Comparison of ENCODE assay signal across 8 mouse cellular contexts in genomic region chr1:180268249-180269031, GRCm38 (mm10). TPM values are rescaled to one million over a fixed set of nuclear protein-coding genes. Genes with fewer than 3 reads are reported as not detected.
DNase-seq lines count a peak whose midpoint lies in the region; ATAC-seq and TF ChIP-seq lines count a peak whose summit lies in the region.

No protein-coding gene starts in this region.

- ATAC-seq in Patski: peak; percentile 57
- ATAC-seq in hindbrain, embryonic 14.5 days (ENCODE audit: low FRiP score): peak; percentile 82

- no peak overlapping the region for H3K4me2 ChIP-seq in hindbrain, embryonic 14.5 days (replicated peaks)

- peak; percentile 99 for TF ChIP-seq CTCF in Patski (IDR thresholded peaks at IDR 0.05)

- in situ Hi-C loops in Patski (cut with MboI; ENCODE audit: low pct_unique_long_range_greater_than_20kb): loop anchor here (5.0 kb wide), 1 partner anchor 154 kb away; no protein-coding TSS in a partner anchor

- CTCF ChIA-PET in Patski (lab: Charles Lee): interaction anchor here (0.7 to 5.3 kb wide), 23 partner anchors 36 to 284 kb away, joined by 3 to 71 read pairs (median 5); no protein-coding TSS in a partner anchor

- H3K4me1 ChIP-seq in hindbrain, embryonic 14.5 days (replicated peaks; ENCODE audit: control insufficient read depth, insufficient read depth, low read length): no peaks in the 10 kb centered on the region

- DNase-seq in Patski (ENCODE audit: low read depth, low spot score): no peak
- DNase-seq in cerebellum, adult 9-11 months: peak; percentile 87
- peak; percentile 63 to 88 for DNase-seq in frontal cortex, postnatal 10 days (ENCODE audit: low spot score in 2 of 2)
- peak; percentile 96 for DNase-seq in hindbrain, embryonic 14.5 days (ENCODE audit: low spot score)
- peak; percentile 86 to 88 for DNase-seq in layer of hippocampus, postnatal 36 days
- peak; percentile 97 for DNase-seq in lung, postnatal 36 days
- DNase-seq in retina, postnatal 7 days (ENCODE audit: low read depth, low spot score): peak; percentile 85
- peak; percentile 80 to 83 for DNase-seq in urinary bladder, adult 18-20 months (ENCODE audit: low spot score in 2 of 2)

- POLR2A ChIA-PET in Patski (lab: Charles Lee): interaction anchor here (1.3 to 1.8 kb wide), 3 partner anchors 53 to 138 kb away, joined by 4 to 6 read pairs (median 5); no protein-coding TSS in a partner anchor

- no peak overlapping the region for H3K27ac ChIP-seq in hindbrain, embryonic 14.5 days

- H3K36me3 ChIP-seq in hindbrain, embryonic 14.5 days (replicated peaks; ENCODE audit: control insufficient read depth, insufficient read depth): no peaks in the 10 kb centered on the region

- H3K4me3 ChIP-seq in hindbrain, embryonic 14.5 days (replicated peaks; ENCODE audit: low read length): no peak overlapping the region

- H3K27me3 ChIP-seq in Patski: no peaks in the 10 kb centered on the region
- no peaks in the 10 kb centered on the region for H3K27me3 ChIP-seq in hindbrain, embryonic 14.5 days (ENCODE audit: control insufficient read depth, insufficient read depth, low read length)

- WGBS in hindbrain, embryonic 14.5 days: 20% methylated on average over 12 of the region's 12 CpGs

- no peak overlapping the region for H3K9ac ChIP-seq in hindbrain, embryonic 14.5 days

- no peaks in the 10 kb centered on the region for H3K9me3 ChIP-seq in hindbrain, embryonic 14.5 days (ENCODE audit: control insufficient read depth, low read length)

RNA-seq across cellular contexts. Expression of gene Psen2, which starts 5.2 kb away (rescaled TPM):
- 20.6 TPM for polyA plus RNA-seq in Patski (2021)
- polyA plus RNA-seq in hindbrain, embryonic 14.5 days (2014; fragmentation: Nextera tagmentation; extraction: Ambion mirVana): 16.0 and 16.5 TPM in 2 replicates
- total RNA-seq in layer of hippocampus, postnatal 36 days (2021): 10 to 100 TPM; 18.8 to 21.0 TPM
